Mouse (Mus musculus) neural tube, embryonic 13.5 days (tissue): ENCODE data around the gene Cmtm4. TPM values are rescaled to one million over a fixed set of nuclear protein-coding genes. Genes with fewer than 3 reads are reported as not detected.

Experiments
- ATAC-seq: fragments of 200-750 bp; cut with Nextera tagmentation; 2 replicates; pipeline ENCODE4 v1.8.0; 2017; ENCODE audit warnings: low read depth, mild to moderate bottlenecking, moderate TSS enrichment, moderate library complexity
- H3K27ac ChIP-seq: fragments of 300-500 bp; sonication (generic); replicated peaks from 2 replicates; pipeline ENCODE4 v1.5.1; 2015; ENCODE audit warnings: moderate library complexity, mild to moderate bottlenecking, inconsistent platforms
- H3K27me3 ChIP-seq: fragments of 300-500 bp; sonication (generic); 2 replicates; pipeline ENCODE4 v1.6.1; 2015; ENCODE audit warnings: mild to moderate bottlenecking, inconsistent platforms
- H3K36me3 ChIP-seq: fragments of 300-500 bp; sonication (generic); 2 replicates; pipeline ENCODE4 v1.6.1; 2015; ENCODE audit warnings: mild to moderate bottlenecking, inconsistent platforms
- H3K4me1 ChIP-seq: fragments of 300-500 bp; sonication (generic); replicated peaks from 2 replicates; pipeline ENCODE4 v1.6.1; 2015; ENCODE audit warnings: inconsistent platforms
- H3K4me2 ChIP-seq: fragments of 300-500 bp; sonication (generic); 2 replicates; pipeline ENCODE4 v1.6.1; 2015; ENCODE audit warnings: inconsistent platforms, mild to moderate bottlenecking, moderate library complexity
- H3K4me3 ChIP-seq: fragments of 300-500 bp; sonication (generic); 2 replicates; pipeline ENCODE4 v1.5.1; 2015; ENCODE audit warnings: mild to moderate bottlenecking, inconsistent platforms
- H3K9ac ChIP-seq: fragments of 300-500 bp; sonication (generic); 2 replicates; pipeline ENCODE4 v1.6.1; 2015; ENCODE audit warnings: moderate library complexity, mild to moderate bottlenecking, inconsistent platforms
- H3K9me3 ChIP-seq: fragments of 300-500 bp; sonication (generic); 2 replicates; pipeline ENCODE4 v1.6.1; 2016; ENCODE audit warnings: inconsistent platforms
- WGBS: fragments of 180-500 bp; shearing (Covaris S2); methylation state at CpG from one replicate; pipeline ENCODE4 v1.1.7; 2015; 5-methylcytosine and 5-hydroxymethylcytosine counted together
- polyA plus RNA-seq: library from polyadenylated mRNA; unstranded; fragments of >200 nt; fragmentation: Nextera tagmentation; extraction: Ambion mirVana; gene quantifications from 2 replicates; pipeline ENCODE4 v1.2.1, GENCODE M21; 2015

The Cmtm4 gene
- polyA plus RNA-seq, 1 experiment from 2014 or later: 1.6 TPM

- Histone ChIP-seq H3K27ac (no peak overlapping the region), H3K27me3 (no peaks in the 10 kb centered on the region), H3K4me3 (no peak overlapping the region), H3K9ac (no peak overlapping the region), H3K9me3 (no peaks in the 10 kb centered on the region), H3K36me3 (peaks cover 96% of the 10 kb centered on the region), H3K4me2 (no peak overlapping the region), H3K4me1 (peaks cover 27% of the 10 kb centered on the region)
- 96% methylated on average over 5 of the region's 5 CpGs for WGBS
- no peak for ATAC-seq
Observed at GRCm38 (mm10) chr8:104433191-104433842, 37.7 kb upstream of the Cmtm4 start.

- H3K27me3 ChIP-seq: no peaks in the 10 kb centered on the region
- WGBS: 96% methylated on average over 6 of the region's 6 CpGs
- peaks cover 98% of the 10 kb centered on the region for H3K36me3 ChIP-seq
- no peak overlapping the region for H3K27ac ChIP-seq
- no peak overlapping the region for H3K9ac ChIP-seq
- peaks cover 27% of the 10 kb centered on the region for H3K4me1 ChIP-seq
- no peaks in the 10 kb centered on the region for H3K9me3 ChIP-seq
- no peak for ATAC-seq
- no peak overlapping the region for H3K4me3 ChIP-seq
- no peak overlapping the region for H3K4me2 ChIP-seq
Observed at GRCm38 (mm10) chr8:104432656-104433055, 37.0 kb upstream of the Cmtm4 start.

- WGBS: 83% methylated on average over 7 of the region's 7 CpGs
- ATAC-seq: no peak
- Histone ChIP-seq H3K36me3 (peaks cover 99% of the 10 kb centered on the region), H3K4me1 (peaks cover 10% of the 10 kb centered on the region), H3K27me3 (no peaks in the 10 kb centered on the region), H3K9ac (no peak overlapping the region), H3K9me3 (no peaks in the 10 kb centered on the region), H3K4me2 (no peak overlapping the region), H3K27ac (no peak overlapping the region), H3K4me3 (no peak overlapping the region)
Observed at GRCm38 (mm10) chr8:104430230-104430629, 34.6 kb upstream of the Cmtm4 start.

- no peak overlapping the region for H3K4me2 ChIP-seq
- no peak overlapping the region for H3K4me3 ChIP-seq
- H3K36me3 ChIP-seq: peaks cover 99% of the 10 kb centered on the region
- 87% methylated on average over 13 of the region's 13 CpGs for WGBS
- no peaks in the 10 kb centered on the region for H3K27me3 ChIP-seq
- H3K9me3 ChIP-seq: no peaks in the 10 kb centered on the region
- H3K27ac ChIP-seq: no peak overlapping the region
- no peak for ATAC-seq
- no peaks in the 10 kb centered on the region for H3K4me1 ChIP-seq
- H3K9ac ChIP-seq: no peak overlapping the region
Observed at GRCm38 (mm10) chr8:104427703-104428102, 32.1 kb upstream of the Cmtm4 start.

GRCm38 (mm10) chr8:104422313-104422712 lies 26.7 kb upstream of the Cmtm4 start:
- 92% methylated on average over 6 of the region's 6 CpGs for WGBS

GRCm38 (mm10) chr8:104416022-104416421 lies 20.4 kb upstream of the Cmtm4 start:
- Histone ChIP-seq H3K4me1 (no peaks in the 10 kb centered on the region), H3K9ac (no peak overlapping the region), H3K4me3 (no peak overlapping the region), H3K27me3 (no peaks in the 10 kb centered on the region), H3K9me3 (no peaks in the 10 kb centered on the region), H3K36me3 (peaks cover 45% of the 10 kb centered on the region), H3K27ac (no peak overlapping the region), H3K4me2 (no peak overlapping the region)
- WGBS: 77% methylated on average over 6 of the region's 6 CpGs
- no peak for ATAC-seq

More at GRCm38 (mm10) chr8:104422313-104422712, 26.7 kb upstream of the Cmtm4 start:
- peaks cover 97% of the 10 kb centered on the region for H3K36me3 ChIP-seq
- no peak overlapping the region for H3K9ac ChIP-seq
- H3K27ac ChIP-seq: no peak overlapping the region
- H3K4me1 ChIP-seq: no peaks in the 10 kb centered on the region
- ATAC-seq: no peak
- no peaks in the 10 kb centered on the region for H3K9me3 ChIP-seq
- no peaks in the 10 kb centered on the region for H3K27me3 ChIP-seq
- H3K4me3 ChIP-seq: no peak overlapping the region
- no peak overlapping the region for H3K4me2 ChIP-seq

- H3K36me3 ChIP-seq: peaks cover 27% of the 10 kb centered on the region
- WGBS: 47% methylated on average over 3 of the region's 3 CpGs
Observed at GRCm38 (mm10) chr8:104414204-104414603, 18.6 kb upstream of the Cmtm4 start.

GRCm38 (mm10) chr8:104413770-104414169 lies 18.2 kb upstream of the Cmtm4 start:
- WGBS: 83% methylated on average over 4 of the region's 4 CpGs
- Histone ChIP-seq H3K4me2 (no peak overlapping the region), H3K27ac (no peak overlapping the region), H3K4me1 (no peaks in the 10 kb centered on the region), H3K4me3 (no peak overlapping the region), H3K9ac (no peak overlapping the region), H3K36me3 (peaks cover 22% of the 10 kb centered on the region), H3K9me3 (no peaks in the 10 kb centered on the region), H3K27me3 (no peaks in the 10 kb centered on the region)
- peak; percentile 48; the same call in 1 of the 2 replicates for ATAC-seq

More at GRCm38 (mm10) chr8:104414204-104414603, 18.6 kb upstream of the Cmtm4 start:
- Histone ChIP-seq H3K9me3 (no peaks in the 10 kb centered on the region), H3K27ac (no peak overlapping the region), H3K4me2 (no peak overlapping the region), H3K27me3 (no peaks in the 10 kb centered on the region), H3K9ac (no peak overlapping the region), H3K4me1 (no peaks in the 10 kb centered on the region), H3K4me3 (no peak overlapping the region)
- no peak for ATAC-seq

GRCm38 (mm10) chr8:104412805-104413532 lies 17.4 kb upstream of the Cmtm4 start:
- Histone ChIP-seq H3K4me3 (no peak overlapping the region), H3K9me3 (no peaks in the 10 kb centered on the region), H3K9ac (no peak overlapping the region), H3K4me1 (no peaks in the 10 kb centered on the region), H3K27ac (no peak overlapping the region), H3K4me2 (no peak overlapping the region), H3K27me3 (no peaks in the 10 kb centered on the region), H3K36me3 (peaks cover 16% of the 10 kb centered on the region)
- ATAC-seq: no peak
- WGBS: 80% methylated on average over 7 of the region's 7 CpGs

- H3K27ac ChIP-seq: no peak overlapping the region
- no peak overlapping the region for H3K9ac ChIP-seq
- H3K36me3 ChIP-seq: peaks cover 6% of the 10 kb centered on the region
- H3K4me1 ChIP-seq: no peaks in the 10 kb centered on the region
- ATAC-seq: no peak
- WGBS: 96% methylated on average over 3 of the region's 3 CpGs
- no peak overlapping the region for H3K4me3 ChIP-seq
- H3K27me3 ChIP-seq: no peaks in the 10 kb centered on the region
- no peak overlapping the region for H3K4me2 ChIP-seq
- H3K9me3 ChIP-seq: no peaks in the 10 kb centered on the region
Observed at GRCm38 (mm10) chr8:104411972-104412371, 16.4 kb upstream of the Cmtm4 start.

- Histone ChIP-seq H3K4me3 (no peak overlapping the region), H3K9me3 (no peaks in the 10 kb centered on the region), H3K27me3 (no peaks in the 10 kb centered on the region), H3K4me2 (no peak overlapping the region), H3K36me3 (peaks cover 5% of the 10 kb centered on the region), H3K9ac (no peak overlapping the region), H3K4me1 (no peaks in the 10 kb centered on the region), H3K27ac (no peak overlapping the region)
- no peak for ATAC-seq
- 89% methylated on average over 3 of the region's 3 CpGs for WGBS
Observed at GRCm38 (mm10) chr8:104411468-104411867, 15.9 kb upstream of the Cmtm4 start.

- no peak for ATAC-seq
- Histone ChIP-seq H3K36me3 (peaks cover 5% of the 10 kb centered on the region; the same call in 1 of the 2 replicates), H3K9me3 (no peaks in the 10 kb centered on the region), H3K4me1 (no peaks in the 10 kb centered on the region), H3K4me2 (no peak overlapping the region), H3K9ac (no peak overlapping the region), H3K27me3 (no peaks in the 10 kb centered on the region), H3K4me3 (no peak overlapping the region), H3K27ac (no peak overlapping the region)
- WGBS: 51% methylated on average over 7 of the region's 7 CpGs
Observed at GRCm38 (mm10) chr8:104410628-104411273, 15.1 kb upstream of the Cmtm4 start.
